Mouse (Mus musculus) bone marrow, adult 2 months (tissue): ENCODE data around the gene Nfkbie. TPM values are rescaled to one million over a fixed set of nuclear protein-coding genes. Genes with fewer than 3 reads are reported as not detected.

Experiments used
- H3K27ac ChIP-seq: fragments of 200-500 bp; 2 replicates; pipeline ENCODE4 v1.5.1; 2012; ENCODE audit warnings: low read depth, mild to moderate bottlenecking, control low read depth, inconsistent platforms, low read length; ENCODE audit not compliant: control insufficient read depth, poor library complexity, insufficient read depth
- H3K4me1 ChIP-seq: fragments of 200-500 bp; 2 replicates; pipeline ENCODE4 v1.6.1; 2011; ENCODE audit warnings: low read length; ENCODE audit not compliant: control insufficient read depth, insufficient read depth
- H3K4me3 ChIP-seq: fragments of 200-500 bp; replicated peaks from 2 replicates; pipeline ENCODE3; 2011; ENCODE audit warnings: mild to moderate bottlenecking, low read depth, low read length, control low read depth; ENCODE audit not compliant: control insufficient read depth
- CTCF ChIP-seq: fragments of 200-500 bp; IDR thresholded peaks from 2 replicates; pipeline ENCODE4 v1.5.1; 2011; ENCODE audit warnings: low read length, control low read depth; ENCODE audit not compliant: control insufficient read depth, insufficient read depth
- POLR2A ChIP-seq: fragments of 200-500 bp; IDR thresholded peaks from 2 replicates; pipeline ENCODE4 v1.6.1; 2011; ENCODE audit warnings: low read depth, mild to moderate bottlenecking, control low read depth, low read length, borderline replicate concordance; ENCODE audit not compliant: control insufficient read depth
- WGBS: fragments of 180-500 bp; shearing (Covaris S2); methylation state at CpG from one replicate; pipeline ENCODE4 v1.1.7; 2018; 5-methylcytosine and 5-hydroxymethylcytosine counted together
- polyA plus RNA-seq: library from polyadenylated mRNA; stranded (reverse); fragments of >200 nt; gene quantifications from 2 replicates; pipeline ENCODE4 v1.2.4, GENCODE M21; 2011; ENCODE audit warnings: low replicate concordance; ENCODE audit not compliant: missing spikeins, insufficient read depth, insufficient read length

The Nfkbie gene
- polyA plus RNA-seq, 1 experiment: 14.8 TPM

DNA sequence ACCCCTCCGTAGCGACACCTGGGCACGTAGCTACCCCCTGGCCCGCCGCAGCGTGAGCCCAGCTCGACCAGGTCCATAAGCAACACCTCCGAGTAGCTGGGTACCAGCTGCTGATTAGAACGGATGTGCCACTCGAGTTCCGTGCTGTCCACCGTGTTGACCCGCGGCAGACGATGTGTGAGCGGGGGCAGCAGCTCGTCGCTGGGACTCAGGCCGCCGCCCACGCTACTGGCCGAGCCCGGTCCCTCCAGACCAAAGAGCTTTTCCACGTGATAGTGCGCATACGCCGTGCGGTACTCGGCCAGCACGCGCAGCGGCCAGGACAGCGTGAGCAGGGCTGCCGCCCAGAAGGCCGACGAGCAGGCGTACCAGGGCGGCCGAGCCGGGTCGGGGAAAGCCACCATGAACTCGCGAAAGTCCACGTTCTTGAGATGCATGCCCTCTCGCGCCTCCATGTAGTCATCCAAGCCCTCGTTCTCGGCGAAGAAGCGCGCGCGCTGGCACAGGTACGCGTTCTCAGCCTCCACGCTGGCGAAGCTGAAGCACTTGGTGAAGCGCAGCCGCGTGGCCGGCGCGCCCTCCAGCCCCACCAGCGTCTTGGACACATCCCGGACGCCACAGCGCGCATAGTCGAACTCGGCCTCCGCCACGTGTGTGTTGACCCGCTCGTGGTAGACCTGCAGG, 10.1 kb upstream of the Nfkbie start:
- 5% methylated on average over 74 of the region's 74 CpGs for WGBS
- TF ChIP-seq POLR2A (no peak), CTCF (no peak)
- Histone ChIP-seq H3K27ac (no peak overlapping the region), H3K4me3 (no peak overlapping the region), H3K4me1 (no peaks in the 10 kb centered on the region)

DNA sequence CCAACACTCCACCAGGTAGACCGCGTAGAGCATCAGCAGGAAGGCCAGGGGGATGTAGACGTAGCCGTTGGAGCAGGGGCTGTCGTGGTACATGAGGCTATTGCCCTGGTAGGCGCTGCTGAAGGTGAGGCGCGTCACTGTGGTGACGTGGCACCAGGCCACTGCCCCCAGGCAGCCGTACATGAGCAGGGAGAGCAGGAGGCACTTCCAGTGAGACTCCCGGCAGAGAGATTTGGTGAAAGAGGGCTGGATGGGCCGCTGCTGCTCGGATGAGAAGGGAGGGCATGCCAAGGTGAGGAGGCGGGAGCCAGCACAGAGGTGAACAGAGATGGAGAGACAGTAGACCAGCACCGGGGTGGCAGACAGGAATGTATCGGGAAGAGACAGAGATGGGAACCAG, 8.6 kb upstream of the Nfkbie start:
- 75% methylated on average over 16 of the region's 16 CpGs for WGBS
- Histone ChIP-seq H3K4me3 (no peak overlapping the region), H3K4me1 (no peaks in the 10 kb centered on the region), H3K27ac (no peak overlapping the region)
- TF ChIP-seq CTCF: no peak
- no peak for TF ChIP-seq POLR2A

DNA sequence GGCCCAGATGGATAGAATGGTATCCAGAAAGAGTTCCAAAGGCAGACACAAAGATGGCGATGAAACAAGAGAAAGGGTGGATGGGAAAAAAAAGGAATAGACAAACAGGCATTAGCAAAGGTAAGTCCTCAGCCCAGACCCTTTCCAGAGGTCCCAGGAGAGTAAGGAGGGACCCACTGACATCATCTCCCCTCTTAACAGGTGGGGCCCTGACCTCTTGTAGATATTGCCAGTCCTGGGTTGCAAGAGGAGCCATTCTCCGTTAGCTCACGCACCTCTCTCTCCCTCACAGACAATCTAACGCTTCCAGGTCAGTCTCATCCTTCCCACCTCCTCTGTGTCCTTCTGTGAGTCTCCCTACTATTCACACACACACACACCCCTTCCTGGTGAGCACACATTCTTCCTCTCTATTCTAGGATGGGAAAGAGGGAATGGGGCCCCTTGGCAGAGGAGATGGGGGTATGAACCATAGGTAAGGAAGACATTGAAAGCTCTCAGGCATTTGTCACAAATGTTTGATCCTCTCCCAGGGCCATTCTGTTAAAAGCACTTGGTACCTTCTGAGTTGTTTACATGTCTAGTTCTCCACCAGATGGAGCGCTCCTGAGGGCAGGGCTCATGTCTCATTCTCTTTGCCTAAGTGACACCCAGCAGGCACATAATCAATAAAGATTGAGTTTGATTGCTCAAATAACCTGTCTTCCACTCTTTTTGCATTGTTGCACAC, 7.9 kb upstream of the Nfkbie start:
- H3K27ac ChIP-seq: no peak overlapping the region
- H3K4me1 ChIP-seq: no peaks in the 10 kb centered on the region
- no peak overlapping the region for H3K4me3 ChIP-seq
- TF ChIP-seq CTCF: no peak
- TF ChIP-seq POLR2A: no peak
- 78% methylated on average over 5 of the region's 5 CpGs for WGBS

DNA sequence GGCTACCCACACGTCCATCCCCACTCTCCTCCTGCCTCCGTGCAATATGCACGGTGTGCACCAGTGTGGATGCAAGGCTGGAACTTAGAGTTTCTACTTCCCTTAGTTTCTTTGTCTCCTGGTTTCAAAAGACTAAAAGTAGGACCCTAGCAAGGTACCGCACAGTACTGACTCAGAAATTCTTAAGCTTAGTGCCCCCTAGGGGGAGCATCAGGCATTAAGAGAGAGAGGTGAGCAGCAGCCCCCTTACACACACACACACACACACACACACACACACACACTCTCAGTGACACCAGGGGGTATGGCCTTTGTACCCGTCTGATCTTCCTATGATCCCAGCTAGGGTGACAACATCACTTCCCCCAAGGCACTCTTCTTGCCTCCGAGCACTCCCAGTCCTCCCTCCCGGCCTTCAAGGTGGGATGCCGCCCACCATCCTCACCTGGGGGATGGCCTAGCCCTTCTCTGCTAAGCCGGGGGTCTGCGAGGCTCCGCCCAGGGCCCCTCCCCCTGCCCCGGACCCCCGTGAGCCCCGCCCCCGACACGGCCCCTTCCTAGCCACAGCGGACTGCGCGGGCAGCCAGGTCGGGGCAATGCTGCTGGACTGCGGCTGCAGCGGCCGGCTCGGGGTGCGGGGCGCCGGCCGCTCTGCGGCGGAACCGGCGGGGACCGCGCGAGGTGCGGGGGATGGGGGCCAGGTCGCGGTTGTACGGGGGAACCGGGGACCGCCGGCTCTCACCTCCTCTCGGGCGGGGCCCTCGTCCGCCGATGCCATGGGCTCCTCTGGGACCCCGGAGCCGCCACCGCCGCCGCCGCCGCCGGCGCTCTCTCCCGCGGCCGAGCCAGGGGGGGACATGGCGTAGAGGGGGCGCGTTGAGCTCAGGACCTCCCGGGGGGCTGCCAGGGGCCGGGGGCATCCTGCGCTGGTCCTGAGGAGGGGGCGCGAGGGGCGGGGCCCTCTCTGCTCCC, 6.7 kb upstream of the Nfkbie start:
- Histone ChIP-seq H3K27ac (no peak overlapping the region), H3K4me3 (no peak overlapping the region), H3K4me1 (no peaks in the 10 kb centered on the region)
- TF ChIP-seq CTCF: no peak
- TF ChIP-seq POLR2A: no peak
- 5% methylated on average over 58 of the region's 68 CpGs for WGBS

- no peak within 1 kb of the TSS for H3K4me3 ChIP-seq
- WGBS: 4% methylated on average over 27 of the region's 29 CpGs
- H3K4me1 ChIP-seq: no peaks in the 10 kb centered on the region; the same call in 1 of the 2 replicates
- no peak within 1 kb of the TSS for H3K27ac ChIP-seq
- TF ChIP-seq CTCF (no peak), POLR2A (no peak)
These were observed 5.8 kb upstream of the Nfkbie start, which contains the start of gene Tmem151b for GRCm38 (mm10) chr17:45549617-45550181. TSS of gene Tmem151b (minus strand) at chr17:45549677.

DNA sequence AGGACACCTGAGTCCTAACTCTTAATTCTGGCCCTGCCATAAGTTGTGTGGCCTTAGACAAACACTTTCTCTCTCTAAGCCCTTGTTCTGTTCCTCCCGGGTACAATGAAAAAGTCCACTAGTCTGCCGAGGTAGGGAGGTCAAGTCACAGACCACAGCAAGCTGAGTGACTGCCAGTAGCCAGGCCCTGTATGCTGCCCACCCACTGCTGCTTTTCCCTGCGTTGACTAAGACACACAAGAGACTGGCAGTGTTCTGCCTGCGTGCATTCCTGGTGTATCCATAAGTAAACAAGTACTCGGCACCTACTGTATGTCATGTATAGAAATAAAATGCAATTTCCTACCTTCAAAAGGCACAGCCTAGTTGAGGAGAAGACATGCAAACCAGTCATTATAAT, 5.2 kb upstream of the Nfkbie start:
- WGBS: 48% methylated on average over 5 of the region's 5 CpGs
- TF ChIP-seq POLR2A: no peak
- no peak for TF ChIP-seq CTCF
- Histone ChIP-seq H3K27ac (no peak overlapping the region), H3K4me1 (no peaks in the 10 kb centered on the region; the same call in 1 of the 2 replicates), H3K4me3 (no peak overlapping the region)

- Histone ChIP-seq H3K27ac (no peak overlapping the region), H3K4me1 (no peaks in the 10 kb centered on the region; the same call in 1 of the 2 replicates), H3K4me3 (no peak overlapping the region)
- 70% methylated on average over 7 of the region's 7 CpGs for WGBS
- TF ChIP-seq CTCF (no peak), POLR2A (no peak)
These were observed 4.2 kb upstream of the Nfkbie start for GRCm38 (mm10) chr17:45551249-45551796.
